Mouse (Mus musculus) midbrain, embryonic 11.5 days (tissue): Measurements from ENCODE around the gene Nox4. TPM values are rescaled to one million over a fixed set of nuclear protein-coding genes. Genes with fewer than 3 reads are reported as not detected.

Experiments
- ATAC-seq: fragments of 200-750 bp; cut with Nextera tagmentation; 2 replicates; pipeline ENCODE4 v1.8.0; 2017; ENCODE audit warnings: moderate TSS enrichment, moderate library complexity; ENCODE audit not compliant: low FRiP score
- DNase-seq: peaks from one replicate; pipeline ENCODE4 v3.0.0; 2015; ENCODE audit warnings: low spot score; ENCODE audit errors: missing footprints
- H3K27ac ChIP-seq: fragments of 300-500 bp; sonication (generic); 2 replicates; pipeline ENCODE4 v1.5.1; 2014; ENCODE audit warnings: low read depth, low read length
- H3K27me3 ChIP-seq: fragments of 300-500 bp; sonication (generic); 2 replicates; pipeline ENCODE4 v1.6.1; 2014; ENCODE audit warnings: mild to moderate bottlenecking, low read length, moderate library complexity, mixed read lengths; ENCODE audit not compliant: control insufficient read depth, insufficient read depth
- H3K36me3 ChIP-seq: fragments of 300-500 bp; sonication (generic); 2 replicates; pipeline ENCODE4 v1.6.1; 2014; ENCODE audit warnings: mild to moderate bottlenecking, low read length, moderate library complexity, mixed read lengths; ENCODE audit not compliant: control insufficient read depth, insufficient read depth
- H3K4me1 ChIP-seq: fragments of 300-500 bp; sonication (generic); 2 replicates; pipeline ENCODE4 v1.6.1; 2014; ENCODE audit warnings: low read length; ENCODE audit not compliant: control insufficient read depth, insufficient read depth
- H3K4me2 ChIP-seq: fragments of 300-500 bp; sonication (generic); 2 replicates; pipeline ENCODE4 v1.6.1; 2014; ENCODE audit warnings: mild to moderate bottlenecking, moderate library complexity
- H3K4me3 ChIP-seq: fragments of 300-500 bp; sonication (generic); 2 replicates; pipeline ENCODE4 v1.5.1; 2014; ENCODE audit warnings: low read depth, low read length
- H3K9ac ChIP-seq: fragments of 300-500 bp; sonication (generic); 2 replicates; pipeline ENCODE4 v1.6.1; 2014; ENCODE audit warnings: low read length
- H3K9me3 ChIP-seq: fragments of 300-500 bp; sonication (generic); 2 replicates; pipeline ENCODE4 v1.6.1; 2016; ENCODE audit warnings: low read length; ENCODE audit not compliant: control insufficient read depth
- WGBS: fragments of 180-500 bp; shearing (Covaris S2); extraction: QIAGEN DNeasy Blood & Tissue Kit; methylation state at CpG from one replicate; pipeline ENCODE4 v1.1.7; 2014; 5-methylcytosine and 5-hydroxymethylcytosine counted together
- polyA plus RNA-seq: library from polyadenylated mRNA; unstranded; fragments of >200 nt; fragmentation: Nextera tagmentation; extraction: Ambion mirVana; gene quantifications from 2 replicates; pipeline ENCODE4 v1.2.1, GENCODE M21; 2014

Nox4 gene
- 3.0 and 3.6 TPM in 2 replicates for polyA plus RNA-seq

DNA sequence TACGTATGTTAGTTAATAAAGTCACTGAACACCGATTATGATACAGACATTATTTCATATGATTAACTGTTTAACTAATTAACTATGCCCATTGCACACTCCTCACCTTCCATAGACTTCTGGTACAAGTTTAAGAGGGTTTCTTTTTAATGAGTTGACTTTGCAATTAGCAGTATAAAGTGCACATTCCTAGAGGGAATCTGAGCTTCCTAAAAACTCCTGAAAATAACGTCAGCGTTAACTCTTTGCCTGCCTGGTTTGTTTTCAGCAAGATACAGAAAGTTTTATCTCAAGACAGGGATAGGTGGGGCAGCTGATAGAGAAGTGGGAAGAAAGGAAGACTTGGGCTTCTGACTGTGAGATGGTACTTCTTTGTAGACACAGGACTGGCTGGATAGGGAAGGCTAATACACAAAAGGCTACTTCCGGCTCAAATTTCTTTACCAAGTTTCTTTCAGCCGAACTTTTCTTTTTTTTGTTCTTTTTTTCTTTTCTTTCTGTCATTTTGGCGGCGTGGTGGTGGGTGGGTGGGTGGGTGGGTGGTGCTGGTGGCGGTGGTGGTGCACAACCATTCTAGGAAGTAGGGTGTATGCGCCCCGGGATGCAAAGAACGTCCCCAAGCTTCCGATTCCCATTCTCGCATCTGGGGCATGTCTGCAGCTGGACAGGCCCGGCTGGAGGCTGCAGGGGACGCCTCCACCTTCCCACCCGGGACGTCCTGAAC, at the start of gene Nox4:
Gene Nox4, plus strand, starts transcription at position 241 of the 724 bp plus-strand sequence.
- Histone ChIP-seq H3K4me2 (peak within 1 kb of the TSS; percentile 52), H3K9me3 (no peaks in the 10 kb centered on the region), H3K4me3 (peak within 1 kb of the TSS; percentile 57), H3K27ac (peak within 1 kb of the TSS; percentile 17; the same call in 1 of the 2 replicates), H3K9ac (peak within 1 kb of the TSS; percentile 82), H3K36me3 (no peaks in the 10 kb centered on the region), H3K27me3 (no peaks in the 10 kb centered on the region), H3K4me1 (no peaks in the 10 kb centered on the region)
- DNase-seq (peak; percentile 85), ATAC-seq (peak; percentile 68)
- 11% methylated on average over 18 of the region's 18 CpGs for WGBS

GRCm38 (mm10) chr7:87204751-87205150, 41.1 kb upstream of the Nox4 start:
- no peak overlapping the region for H3K4me2 ChIP-seq
- no peaks in the 10 kb centered on the region for H3K9me3 ChIP-seq
- ATAC-seq (no peak), DNase-seq (no peak)
- H3K27me3 ChIP-seq = no peaks in the 10 kb centered on the region
- H3K27ac ChIP-seq = no peak overlapping the region
- no peak overlapping the region for H3K9ac ChIP-seq
- H3K36me3 ChIP-seq = no peaks in the 10 kb centered on the region
- no peaks in the 10 kb centered on the region for H3K4me1 ChIP-seq
- no peak overlapping the region for H3K4me3 ChIP-seq

GRCm38 (mm10) chr7:87221712-87222111, 24.2 kb upstream of the Nox4 start:
- no peak for DNase-seq
- Histone ChIP-seq H3K9me3 (no peaks in the 10 kb centered on the region), H3K36me3 (no peaks in the 10 kb centered on the region), H3K4me3 (no peak overlapping the region), H3K27me3 (no peaks in the 10 kb centered on the region), H3K27ac (no peak overlapping the region), H3K4me1 (no peaks in the 10 kb centered on the region), H3K9ac (no peak overlapping the region), H3K4me2 (no peak overlapping the region)
- ATAC-seq = no peak

GRCm38 (mm10) chr7:87222751-87223150, 23.1 kb upstream of the Nox4 start:
- H3K27ac ChIP-seq = no peak overlapping the region
- DNase-seq = no peak
- no peak overlapping the region for H3K4me2 ChIP-seq
- 85% methylated on average over 2 of the region's 2 CpGs for WGBS
- H3K36me3 ChIP-seq = no peaks in the 10 kb centered on the region
- no peaks in the 10 kb centered on the region for H3K27me3 ChIP-seq
- H3K9me3 ChIP-seq = no peaks in the 10 kb centered on the region
- no peak for ATAC-seq
- no peak overlapping the region for H3K4me3 ChIP-seq
- no peaks in the 10 kb centered on the region for H3K4me1 ChIP-seq
- H3K9ac ChIP-seq = no peak overlapping the region

GRCm38 (mm10) chr7:87225617-87226016, 20.3 kb upstream of the Nox4 start:
- WGBS = 47% methylated on average over 2 of the region's 2 CpGs

DNA sequence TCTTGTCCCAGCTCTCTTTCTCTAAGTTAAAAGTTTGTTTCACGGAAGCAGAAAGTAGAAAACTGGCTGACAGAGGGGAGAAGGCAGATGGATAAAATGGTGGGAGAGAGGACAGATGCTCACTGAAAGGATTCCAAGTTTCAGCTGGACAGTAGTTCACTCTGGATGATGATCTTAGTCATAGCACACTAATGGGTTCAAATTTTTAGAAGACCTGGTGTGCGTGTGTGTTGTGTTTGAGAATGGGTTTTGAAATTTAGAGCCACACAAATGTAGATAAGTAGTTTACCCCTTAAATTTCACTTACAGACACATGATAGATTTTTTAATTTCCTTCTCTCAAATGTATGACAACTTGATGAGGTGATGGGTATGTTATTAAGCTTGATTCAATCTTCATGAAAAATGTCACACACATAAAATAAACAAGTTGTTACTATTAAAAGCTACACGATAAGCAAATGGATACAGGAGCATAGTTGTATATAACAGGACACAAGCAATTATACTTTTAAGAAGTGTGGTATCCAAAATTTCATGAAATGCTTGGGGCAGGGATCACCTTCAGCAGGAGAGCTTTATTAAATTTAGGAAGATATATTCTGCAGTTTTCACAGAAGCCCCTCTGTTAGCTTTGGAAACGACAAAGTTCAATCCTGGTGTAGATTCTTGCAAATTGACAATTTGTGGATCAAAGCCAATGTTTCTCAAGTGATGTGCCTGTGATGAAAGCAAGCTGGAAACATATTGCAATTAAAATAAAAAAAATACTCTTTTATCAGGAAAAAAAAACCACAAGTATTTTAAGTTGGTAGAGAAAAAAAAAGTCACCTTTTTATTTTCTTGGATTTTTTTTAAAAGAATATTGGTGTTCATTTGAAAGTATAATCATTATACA, 18.6 kb upstream of the Nox4 start:
- 87% methylated on average over 4 of the region's 4 CpGs for WGBS
- H3K27me3 ChIP-seq = no peaks in the 10 kb centered on the region
- no peaks in the 10 kb centered on the region for H3K36me3 ChIP-seq
- no peaks in the 10 kb centered on the region for H3K4me1 ChIP-seq
- H3K9me3 ChIP-seq = no peaks in the 10 kb centered on the region
- no peak for DNase-seq
- no peak for ATAC-seq
- no peak overlapping the region for H3K27ac ChIP-seq
- H3K9ac ChIP-seq = no peak overlapping the region
- H3K4me2 ChIP-seq = no peak overlapping the region
- no peak overlapping the region for H3K4me3 ChIP-seq

More at GRCm38 (mm10) chr7:87225617-87226016, 20.3 kb upstream of the Nox4 start:
- H3K4me3 ChIP-seq = no peak overlapping the region
- no peak for ATAC-seq
- H3K36me3 ChIP-seq = no peaks in the 10 kb centered on the region
- no peak overlapping the region for H3K9ac ChIP-seq
- H3K9me3 ChIP-seq = no peaks in the 10 kb centered on the region
- H3K27me3 ChIP-seq = no peaks in the 10 kb centered on the region
- no peak overlapping the region for H3K4me2 ChIP-seq
- H3K4me1 ChIP-seq = no peaks in the 10 kb centered on the region
- DNase-seq = no peak
- H3K27ac ChIP-seq = no peak overlapping the region

- H3K9ac ChIP-seq = no peak overlapping the region
- ATAC-seq = no peak
- no peaks in the 10 kb centered on the region for H3K27me3 ChIP-seq
- H3K4me3 ChIP-seq = no peak overlapping the region
- no peak overlapping the region for H3K4me2 ChIP-seq
- no peaks in the 10 kb centered on the region for H3K4me1 ChIP-seq
- no peak for DNase-seq
- 92% methylated on average over 1 of the region's 1 CpGs for WGBS
- no peaks in the 10 kb centered on the region for H3K36me3 ChIP-seq
- no peaks in the 10 kb centered on the region for H3K9me3 ChIP-seq
- no peak overlapping the region for H3K27ac ChIP-seq
Observed at GRCm38 (mm10) chr7:87229502-87229901, 16.4 kb upstream of the Nox4 start.

- 75% methylated on average over 1 of the region's 1 CpGs for WGBS
- Histone ChIP-seq H3K9ac (no peak overlapping the region), H3K9me3 (no peaks in the 10 kb centered on the region), H3K27me3 (no peaks in the 10 kb centered on the region), H3K4me3 (no peak overlapping the region), H3K4me2 (no peak overlapping the region), H3K4me1 (no peaks in the 10 kb centered on the region), H3K36me3 (no peaks in the 10 kb centered on the region), H3K27ac (no peak overlapping the region)
- ATAC-seq = no peak
- DNase-seq = no peak
Observed at GRCm38 (mm10) chr7:87241139-87241538, 4.8 kb upstream of the Nox4 start.

GRCm38 (mm10) chr7:87246580-87246934, 661 bp downstream of the Nox4 start:
- Histone ChIP-seq H3K27ac (peak overlapping the region; percentile 17; the same call in 1 of the 2 replicates), H3K27me3 (no peaks in the 10 kb centered on the region), H3K9ac (peak overlapping the region; percentile 82), H3K4me2 (peak overlapping the region; percentile 52), H3K4me3 (peak overlapping the region; percentile 57), H3K36me3 (no peaks in the 10 kb centered on the region), H3K9me3 (no peaks in the 10 kb centered on the region), H3K4me1 (no peaks in the 10 kb centered on the region)
- 2% methylated on average over 28 of the region's 30 CpGs for WGBS
- DNase-seq = peak; percentile 95
- ATAC-seq = peak; percentile 95
